Mouse (Mus musculus) limb, embryonic 10.5 days (tissue): ENCODE measurements at regions not wholly inside any gene's neighbourhood (a gene's known extent, or its start where the extent isn't known, plus 50 kb on each side); places are given as distances from the start of the nearest gene placed in this dataset.
A peak's percentile ranks its signal among the peaks of the same experiment; 100 is the strongest.

Experiments used
- DNase-seq: peaks from one replicate; pipeline ENCODE4 v3.0.0-alpha.2; 2017; ENCODE audit warnings: low spot score
- H3K27ac ChIP-seq: fragments of 300-500 bp; sonication (generic); 2 replicates; pipeline ENCODE4 v1.5.1; 2016; ENCODE audit warnings: mild to moderate bottlenecking
- H3K27me3 ChIP-seq: fragments of 300-500 bp; sonication (generic); 2 replicates; pipeline ENCODE4 v1.6.1; 2016; ENCODE audit warnings: low read depth, mild to moderate bottlenecking; ENCODE audit not compliant: poor library complexity, severe bottlenecking
- H3K36me3 ChIP-seq: fragments of 300-500 bp; sonication (generic); 2 replicates; pipeline ENCODE4 v1.6.1; 2016; ENCODE audit warnings: mild to moderate bottlenecking, moderate library complexity
- H3K4me1 ChIP-seq: fragments of 300-500 bp; sonication (generic); 2 replicates; pipeline ENCODE4 v1.6.1; 2016
- H3K4me3 ChIP-seq: fragments of 300-500 bp; sonication (generic); 2 replicates; pipeline ENCODE4 v1.5.1; 2016; ENCODE audit warnings: mild to moderate bottlenecking, moderate library complexity
- H3K9me3 ChIP-seq: fragments of 300-500 bp; sonication (generic); replicated peaks from 2 replicates; pipeline ENCODE4 v1.6.1; 2016; ENCODE audit warnings: mild to moderate bottlenecking
- WGBS: fragments of 180-500 bp; shearing (Covaris S2); methylation state at CpG from one replicate; pipeline ENCODE4 v1.1.7; 2016; 5-methylcytosine and 5-hydroxymethylcytosine counted together

- peaks cover 4% of the 10 kb centered on the region; the same call in 1 of the 2 replicates for H3K4me1 ChIP-seq
- 0 out of 2 replicates have a peak, but pooled peaks cover 2% of the 10 kb centered on the region for H3K36me3 ChIP-seq
- no peak overlapping the region for H3K4me3 ChIP-seq
- H3K27me3 ChIP-seq = no peaks in the 10 kb centered on the region
- peaks cover 2% of the 10 kb centered on the region; the same call in 1 of the 2 replicates for H3K9me3 ChIP-seq
- no peak overlapping the region for H3K27ac ChIP-seq
- no peak for DNase-seq
- 66% methylated on average over 3 of the region's 3 CpGs for WGBS
Observed at GRCm38 (mm10) chr3:37952891-37953290, 228.6 kb upstream of the Gm5148 start.

GRCm38 (mm10) chr3:37952251-37952650 lies 228.0 kb upstream of the Gm5148 start:
- Histone ChIP-seq H3K9me3 (peaks cover 2% of the 10 kb centered on the region; the same call in 1 of the 2 replicates), H3K36me3 (0 out of 2 replicates have a peak, but pooled peaks cover 2% of the 10 kb centered on the region)

GRCm38 (mm10) chr3:37943661-37944060 lies 219.4 kb upstream of the Gm5148 start:
- Histone ChIP-seq H3K4me3 (no peak overlapping the region), H3K9me3 (no peaks in the 10 kb centered on the region), H3K27me3 (peaks cover 3% of the 10 kb centered on the region; the same call in 1 of the 2 replicates), H3K36me3 (no peaks in the 10 kb centered on the region), H3K4me1 (no peaks in the 10 kb centered on the region; the same call in 1 of the 2 replicates), H3K27ac (no peak overlapping the region)
- DNase-seq = no peak

More at GRCm38 (mm10) chr3:37952251-37952650, 228.0 kb upstream of the Gm5148 start:
- Histone ChIP-seq H3K27ac (0 out of 2 replicates have a peak overlapping the region, but pooled peaks have one; percentile 3), H3K4me1 (peaks cover 4% of the 10 kb centered on the region; the same call in 1 of the 2 replicates), H3K27me3 (no peaks in the 10 kb centered on the region), H3K4me3 (no peak overlapping the region)
- no peak for DNase-seq

DNA sequence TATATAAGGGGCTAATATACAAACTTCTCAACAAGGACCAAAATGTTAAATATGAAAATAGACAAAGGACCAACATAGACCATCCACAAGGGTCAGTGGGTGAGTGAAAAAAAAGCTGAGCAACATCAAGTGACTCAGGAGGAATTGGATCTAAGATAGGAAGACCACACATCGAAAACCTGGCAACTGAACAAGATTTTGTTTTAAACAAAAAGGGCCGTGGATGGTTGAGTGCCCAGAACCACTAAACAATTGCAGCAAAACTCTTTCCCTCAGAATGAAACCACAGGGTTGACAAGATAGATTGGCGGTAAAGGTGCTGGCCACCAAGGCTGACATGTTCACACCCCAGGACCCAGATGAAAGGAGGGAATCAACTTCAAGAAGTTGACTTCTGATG lies 215.7 kb upstream of the Gm5148 start:
- Histone ChIP-seq H3K36me3 (no peaks in the 10 kb centered on the region), H3K4me3 (no peak overlapping the region), H3K9me3 (no peaks in the 10 kb centered on the region), H3K4me1 (peaks cover 35% of the 10 kb centered on the region), H3K27me3 (peaks cover 3% of the 10 kb centered on the region; the same call in 1 of the 2 replicates), H3K27ac (no peak overlapping the region)
- DNase-seq = no peak
- WGBS = 92% methylated on average over 3 of the region's 3 CpGs

DNA sequence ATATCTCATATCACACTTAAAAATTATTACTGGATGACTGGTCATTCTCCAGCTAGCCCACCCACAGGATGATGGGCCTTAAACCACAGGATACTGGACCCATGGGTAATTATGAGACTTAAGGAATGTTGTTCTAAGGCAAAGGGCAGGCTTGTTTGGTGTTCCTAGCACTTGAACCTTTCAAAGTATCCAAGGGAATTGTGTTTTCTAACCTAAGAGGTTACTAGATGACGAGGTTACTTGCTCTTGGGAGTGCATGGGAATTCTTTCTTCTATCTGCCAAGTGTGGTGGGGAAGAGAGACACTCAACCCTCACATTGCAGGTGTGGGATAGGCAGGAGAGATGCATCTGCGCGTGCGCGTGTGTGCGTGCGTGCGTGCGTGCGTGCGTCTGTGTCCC lies 214.6 kb upstream of the Gm5148 start:
- DNase-seq = no peak
- Histone ChIP-seq H3K36me3 (no peaks in the 10 kb centered on the region), H3K9me3 (no peaks in the 10 kb centered on the region), H3K4me3 (no peak overlapping the region), H3K27me3 (peaks cover 3% of the 10 kb centered on the region; the same call in 1 of the 2 replicates), H3K27ac (no peak overlapping the region), H3K4me1 (peaks cover 45% of the 10 kb centered on the region)
- WGBS = 92% methylated on average over 11 of the region's 11 CpGs

DNA sequence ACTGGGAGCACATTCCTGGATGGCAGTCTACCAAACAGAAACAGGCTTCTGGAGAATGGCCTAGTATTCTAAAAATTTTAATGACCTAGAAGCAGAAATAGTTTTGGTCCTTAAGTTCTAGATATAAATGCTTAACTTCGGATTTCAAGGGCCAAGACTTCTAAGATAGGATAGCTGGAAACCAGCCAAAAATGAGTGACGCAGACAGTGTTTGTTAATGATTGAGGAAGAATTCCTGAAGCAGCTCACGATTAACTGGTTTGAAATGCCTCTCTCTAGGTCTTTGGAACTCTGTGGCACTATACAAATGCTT lies 213.9 kb upstream of the Gm5148 start:
- Histone ChIP-seq H3K4me3 (no peak overlapping the region), H3K9me3 (no peaks in the 10 kb centered on the region), H3K27ac (peak overlapping the region; percentile 63; the same call in 1 of the 2 replicates), H3K4me1 (peaks cover 45% of the 10 kb centered on the region), H3K36me3 (no peaks in the 10 kb centered on the region), H3K27me3 (peaks cover 3% of the 10 kb centered on the region; the same call in 1 of the 2 replicates)
- DNase-seq = no peak
- WGBS = 76% methylated on average over 3 of the region's 3 CpGs

DNA sequence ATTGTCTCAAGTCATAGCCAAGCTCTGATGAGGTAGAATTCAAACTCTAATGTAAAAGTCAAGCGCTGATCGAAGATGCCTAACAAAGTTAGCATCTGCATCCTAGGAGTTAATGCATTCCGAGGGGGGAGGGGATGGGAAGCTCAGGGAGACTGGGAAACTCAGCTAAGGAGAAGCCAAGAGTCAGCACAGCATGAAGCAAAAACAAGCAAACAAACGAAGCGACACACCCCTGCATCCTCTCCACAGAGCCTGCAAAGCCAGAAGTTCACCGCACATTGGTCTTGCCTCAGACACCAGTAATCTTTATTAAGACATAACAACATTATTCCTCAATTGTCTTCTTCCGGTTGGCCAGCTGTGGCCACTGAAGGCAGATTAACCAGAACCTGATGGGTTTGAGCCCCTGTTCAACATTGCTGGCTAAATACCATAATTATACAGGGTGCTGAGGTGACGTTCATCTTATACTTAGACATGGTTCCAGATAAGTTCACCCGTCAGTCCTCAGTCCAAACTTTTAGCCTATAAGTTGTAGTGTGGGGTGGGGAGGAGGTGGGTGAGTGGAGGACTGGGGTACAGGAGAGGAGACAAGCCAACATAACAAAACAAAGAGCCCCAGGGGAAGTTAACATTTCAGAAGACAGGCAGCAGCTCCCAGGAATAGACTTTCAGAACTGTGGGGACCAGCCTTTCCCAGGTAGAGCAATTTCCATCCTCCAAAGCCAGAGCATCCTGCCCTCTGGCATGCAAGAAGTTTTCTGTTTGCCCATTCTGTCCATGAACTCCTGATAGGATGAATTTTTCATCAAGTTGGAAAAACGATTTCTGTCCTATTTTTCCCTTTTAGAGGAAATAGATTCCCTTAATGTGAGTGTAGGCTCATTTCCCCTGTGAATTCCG lies 213.3 kb upstream of the Gm5148 start:
- DNase-seq = no peak
- H3K36me3 ChIP-seq = no peaks in the 10 kb centered on the region
- H3K27me3 ChIP-seq = peaks cover 3% of the 10 kb centered on the region; the same call in 1 of the 2 replicates
- H3K4me1 ChIP-seq = peaks cover 51% of the 10 kb centered on the region
- no peak overlapping the region for H3K4me3 ChIP-seq
- 38% methylated on average over 11 of the region's 11 CpGs for WGBS
- no peaks in the 10 kb centered on the region for H3K9me3 ChIP-seq
- peak overlapping the region; percentile 63 for H3K27ac ChIP-seq

GRCm38 (mm10) chr3:37936251-37936931 lies 212.1 kb upstream of the Gm5148 start:
- no peaks in the 10 kb centered on the region for H3K9me3 ChIP-seq
- H3K4me3 ChIP-seq = peak overlapping the region; percentile 34
- DNase-seq = no peak
- no peaks in the 10 kb centered on the region for H3K36me3 ChIP-seq
- 32% methylated on average over 12 of the region's 12 CpGs for WGBS
- H3K4me1 ChIP-seq = peaks cover 51% of the 10 kb centered on the region
- H3K27ac ChIP-seq = peak overlapping the region; percentile 79
- peaks cover 3% of the 10 kb centered on the region; the same call in 1 of the 2 replicates for H3K27me3 ChIP-seq

- Histone ChIP-seq H3K27me3 (peaks cover 3% of the 10 kb centered on the region; the same call in 1 of the 2 replicates), H3K27ac (peak overlapping the region; percentile 79), H3K4me3 (peak overlapping the region; percentile 34), H3K9me3 (no peaks in the 10 kb centered on the region), H3K4me1 (peaks cover 51% of the 10 kb centered on the region), H3K36me3 (no peaks in the 10 kb centered on the region)
- 9% methylated on average over 10 of the region's 10 CpGs for WGBS
- peak; percentile 65 for DNase-seq
Observed at GRCm38 (mm10) chr3:37934905-37935708, 210.8 kb upstream of the Gm5148 start.

GRCm38 (mm10) chr3:37934236-37934635 lies 209.9 kb upstream of the Gm5148 start:
- Histone ChIP-seq H3K4me1 (peaks cover 51% of the 10 kb centered on the region), H3K36me3 (no peaks in the 10 kb centered on the region), H3K27ac (peak overlapping the region; percentile 64), H3K27me3 (peaks cover 3% of the 10 kb centered on the region; the same call in 1 of the 2 replicates), H3K4me3 (no peak overlapping the region), H3K9me3 (no peaks in the 10 kb centered on the region)
- no peak for DNase-seq
- WGBS = 70% methylated on average over 2 of the region's 2 CpGs

DNA sequence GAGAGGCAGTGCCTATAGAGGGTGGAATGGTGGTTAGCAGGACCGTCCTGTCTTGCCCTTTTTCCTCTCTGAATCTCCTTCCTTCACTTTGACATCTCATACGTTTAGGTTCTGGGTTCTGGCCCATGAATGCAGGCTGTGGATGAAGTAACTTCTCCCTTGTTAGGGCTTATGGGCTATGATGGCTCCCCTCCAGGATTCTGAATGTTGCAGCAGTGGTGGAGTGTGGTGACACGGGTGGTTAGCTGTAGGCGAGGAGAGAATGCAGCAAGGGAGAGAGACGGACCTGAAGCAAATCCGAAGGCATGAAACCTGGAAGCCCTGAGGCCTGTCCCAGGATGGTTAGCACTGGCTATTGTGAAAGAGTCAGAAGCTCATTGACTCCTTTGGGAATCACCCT lies 204.4 kb upstream of the Gm5148 start:
- no peak overlapping the region for H3K4me3 ChIP-seq
- no peak for DNase-seq
- H3K4me1 ChIP-seq = peaks cover 14% of the 10 kb centered on the region; the same call in 1 of the 2 replicates
- WGBS = 83% methylated on average over 6 of the region's 6 CpGs
- H3K27me3 ChIP-seq = no peaks in the 10 kb centered on the region
- H3K9me3 ChIP-seq = no peaks in the 10 kb centered on the region
- H3K36me3 ChIP-seq = no peaks in the 10 kb centered on the region
- H3K27ac ChIP-seq = no peak overlapping the region; the same call in 1 of the 2 replicates

DNA sequence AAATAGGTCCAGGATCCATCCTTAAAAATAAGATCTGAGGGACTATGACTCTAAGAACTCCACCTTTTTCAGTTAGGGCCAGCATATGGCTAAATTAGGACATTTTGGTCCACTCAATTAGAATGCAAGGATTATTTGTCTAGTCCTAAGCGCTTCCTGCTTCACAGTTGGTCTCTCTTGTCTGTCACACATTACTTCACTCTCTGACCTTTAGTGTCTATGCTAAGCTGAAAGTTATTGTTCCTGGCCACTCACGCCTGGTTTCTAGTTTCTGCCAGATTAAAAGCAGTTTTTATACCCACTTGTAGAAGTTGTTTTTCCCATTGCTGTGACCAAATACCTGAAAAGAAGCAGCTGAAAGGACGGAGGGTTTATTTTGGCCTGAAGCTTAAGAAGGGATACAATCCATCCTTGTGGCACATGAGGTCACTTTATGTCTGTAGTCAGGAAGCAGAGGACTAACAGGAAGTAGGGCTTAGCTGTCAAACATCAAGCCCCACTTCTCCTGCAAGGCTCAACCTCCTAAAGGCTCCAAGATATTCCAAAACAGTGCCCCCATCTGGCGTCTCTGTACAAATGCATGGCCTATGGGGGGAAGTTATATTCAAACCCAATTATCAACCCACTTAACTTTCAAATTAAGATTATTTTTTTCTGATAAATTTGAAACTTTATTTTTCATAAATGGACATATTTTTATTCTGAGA lies 195.3 kb upstream of the Gm5148 start:
- Histone ChIP-seq H3K27me3 (0 out of 2 replicates have a peak, but pooled peaks cover 3% of the 10 kb centered on the region), H3K27ac (no peak overlapping the region), H3K9me3 (no peaks in the 10 kb centered on the region), H3K4me3 (no peak overlapping the region), H3K4me1 (peaks cover 26% of the 10 kb centered on the region), H3K36me3 (no peaks in the 10 kb centered on the region)
- 68% methylated on average over 4 of the region's 4 CpGs for WGBS
- no peak for DNase-seq
